Mouse (Mus musculus) liver, embryonic 16.5 days (tissue): ENCODE results near the gene Bcl2l1. TPM values are rescaled to one million over a fixed set of nuclear protein-coding genes. Genes with fewer than 3 reads are reported as not detected.

Experiments used
- ATAC-seq: fragments of 200-750 bp; cut with Nextera tagmentation; 2 replicates; pipeline ENCODE4 v1.8.0; 2017; ENCODE audit warnings: low read depth, mild to moderate bottlenecking, moderate number of reproducible peaks, moderate library complexity
- H3K27ac ChIP-seq: fragments of 300-500 bp; sonication (generic); 2 replicates; pipeline ENCODE4 v1.5.1; 2014; ENCODE audit warnings: mild to moderate bottlenecking, low read length
- H3K27me3 ChIP-seq: fragments of 300-500 bp; sonication (generic); 2 replicates; pipeline ENCODE4 v1.6.1; 2014; ENCODE audit warnings: low read depth, low read length, mixed read lengths; ENCODE audit not compliant: control insufficient read depth, insufficient read depth
- H3K36me3 ChIP-seq: fragments of 300-500 bp; sonication (generic); 2 replicates; pipeline ENCODE4 v1.6.1; 2014; ENCODE audit warnings: mild to moderate bottlenecking; ENCODE audit not compliant: control insufficient read depth, insufficient read depth
- H3K4me1 ChIP-seq: fragments of 300-500 bp; sonication (generic); 2 replicates; pipeline ENCODE4 v1.6.1; 2014; ENCODE audit warnings: low read depth, low read length, mixed read lengths; ENCODE audit not compliant: control insufficient read depth
- H3K4me2 ChIP-seq: fragments of 300-500 bp; sonication (generic); 2 replicates; pipeline ENCODE4 v1.6.1; 2014; ENCODE audit warnings: low read depth, low read length, mixed read lengths
- H3K4me3 ChIP-seq: fragments of 300-500 bp; sonication (generic); 2 replicates; pipeline ENCODE4 v1.5.1; 2014; ENCODE audit warnings: low read depth, mild to moderate bottlenecking, low read length
- H3K9ac ChIP-seq: fragments of 300-500 bp; sonication (generic); 2 replicates; pipeline ENCODE4 v1.6.1; 2014; ENCODE audit warnings: low read depth, low read length
- H3K9me3 ChIP-seq: fragments of 300-500 bp; sonication (generic); replicated peaks from 2 replicates; pipeline ENCODE4 v1.6.1; 2016; ENCODE audit warnings: low read length; ENCODE audit not compliant: control insufficient read depth
- WGBS: fragments of 180-500 bp; shearing (Covaris S2); extraction: QIAGEN DNeasy Blood & Tissue Kit; methylation state at CpG from one replicate; pipeline ENCODE4 v1.1.7; 2014; ENCODE audit not compliant: insufficient replicate concordance; 5-methylcytosine and 5-hydroxymethylcytosine counted together
- microRNA-seq: library from miRNA; unstranded; fragments of <30 nt; microRNA quantifications from one replicate; pipeline ENCODE4, GENCODE M21; 2016
- polyA plus RNA-seq: library from polyadenylated mRNA; unstranded; fragments of >200 nt; fragmentation: Nextera tagmentation; extraction: Ambion mirVana; gene quantifications from 2 replicates; pipeline ENCODE4 v1.2.1, GENCODE M21; 2015

The Bcl2l1 gene
- polyA plus RNA-seq, 1 experiment from 2014 or later, result 241 TPM

- Histone ChIP-seq H3K9me3 (no peaks in the 10 kb centered on the region), H3K36me3 (no peaks in the 10 kb centered on the region), H3K4me2 (peak overlapping the region; percentile 98), H3K9ac (peak overlapping the region; percentile 8; the same call in 1 of the 2 replicates), H3K27ac (peak overlapping the region; percentile 76), H3K27me3 (peaks cover 17% of the 10 kb centered on the region), H3K4me1 (peaks cover 52% of the 10 kb centered on the region), H3K4me3 (peak overlapping the region; percentile 63)
- peak; percentile 45 for ATAC-seq
- whole genome bisulfite sequencing, result 1% methylated on average over 28 of the region's 28 CpGs
These were observed 96.5 kb downstream of the Bcl2l1 start for GRCm38 (mm10) chr2:152734984-152735383.

GRCm38 (mm10) chr2:152734501-152734900, 97.0 kb downstream of the Bcl2l1 start:
- Histone ChIP-seq H3K4me1 (peaks cover 53% of the 10 kb centered on the region), H3K9ac (peak overlapping the region; percentile 8; the same call in 1 of the 2 replicates), H3K27ac (no peak overlapping the region)

GRCm38 (mm10) chr2:152733201-152733600, 98.3 kb downstream of the Bcl2l1 start:
- peaks cover 17% of the 10 kb centered on the region for H3K27me3 ChIP-seq
- no peak overlapping the region for H3K27ac ChIP-seq
- H3K9ac ChIP-seq, result no peak overlapping the region
- H3K9me3 ChIP-seq, result no peaks in the 10 kb centered on the region
- no peak overlapping the region for H3K4me3 ChIP-seq
- no peak overlapping the region for H3K4me2 ChIP-seq
- ATAC-seq, result no peak
- H3K36me3 ChIP-seq, result no peaks in the 10 kb centered on the region
- 64% methylated on average over 2 of the region's 2 CpGs for WGBS
- H3K4me1 ChIP-seq, result peaks cover 45% of the 10 kb centered on the region

More at GRCm38 (mm10) chr2:152734501-152734900, 97.0 kb downstream of the Bcl2l1 start:
- Histone ChIP-seq H3K9me3 (no peaks in the 10 kb centered on the region), H3K4me2 (peak overlapping the region; percentile 98), H3K4me3 (peak overlapping the region; percentile 63), H3K36me3 (no peaks in the 10 kb centered on the region), H3K27me3 (peaks cover 17% of the 10 kb centered on the region)
- 24% methylated on average over 10 of the region's 10 CpGs for WGBS
- no peak for ATAC-seq

Small RNA genes within 50 kb of the gene (microRNA-seq; reads per million reads assigned to microRNA genes)
- gene Gm23802 (not detected), gene Mir5622 (5.4 reads per million, percentile 19 among the genes with 10 or more reads in this experiment)

Other genes starting within 250 kb of the Bcl2l1 start
- not detected in 2 replicates for gene Defb45, start 232.3 kb downstream of the Bcl2l1 start, polyA plus RNA-seq
- not detected in 2 replicates for gene Defb36, start 227.4 kb downstream of the Bcl2l1 start, polyA plus RNA-seq
- gene Defb25, start 208.7 kb downstream of the Bcl2l1 start, polyA plus RNA-seq, result not detected in 2 replicates
- 1.1 TPM in 2 replicates for gene Rem1, start 204.8 kb downstream of the Bcl2l1 start, polyA plus RNA-seq
- gene H13, start 162.3 kb downstream of the Bcl2l1 start, polyA plus RNA-seq, result 45.5 and 52.7 TPM in 2 replicates
- 10.2 and 11.1 TPM in 2 replicates for gene Mcts2, start 144.7 kb downstream of the Bcl2l1 start, polyA plus RNA-seq
- gene Id1, start 95.5 kb downstream of the Bcl2l1 start, polyA plus RNA-seq, result 18.1 and 18.8 TPM in 2 replicates
- gene Cox4i2, start 77.6 kb downstream of the Bcl2l1 start, polyA plus RNA-seq, result 0.95 and 1.4 TPM in 2 replicates
- gene Tpx2, start 16.2 kb upstream of the Bcl2l1 start, polyA plus RNA-seq, result 57.7 and 58.9 TPM in 2 replicates
- gene Mylk2, start 79.6 kb upstream of the Bcl2l1 start, polyA plus RNA-seq, result 0.13 and 0.24 TPM in 2 replicates
- 0.21 and 0.35 TPM in 2 replicates for gene Foxs1, start 101.5 kb upstream of the Bcl2l1 start, polyA plus RNA-seq
- gene Dusp15, start 120.0 kb upstream of the Bcl2l1 start, polyA plus RNA-seq, result not detected in 2 replicates
- gene Ttll9, start 130.8 kb upstream of the Bcl2l1 start, polyA plus RNA-seq, result 0.09 and 0.13 TPM in 2 replicates
- 31.6 and 34.0 TPM in 2 replicates for gene Pdrg1, start 183.7 kb upstream of the Bcl2l1 start, polyA plus RNA-seq
- not detected in 2 replicates for gene Xkr7, start 200.1 kb upstream of the Bcl2l1 start, polyA plus RNA-seq
- gene Ccm2l, start 234.2 kb upstream of the Bcl2l1 start, polyA plus RNA-seq, result 0.37 and 0.52 TPM in 2 replicates